Mouse (Mus musculus): Measurements from ENCODE around the gene Adcy6.

The Adcy6 gene

DNA sequence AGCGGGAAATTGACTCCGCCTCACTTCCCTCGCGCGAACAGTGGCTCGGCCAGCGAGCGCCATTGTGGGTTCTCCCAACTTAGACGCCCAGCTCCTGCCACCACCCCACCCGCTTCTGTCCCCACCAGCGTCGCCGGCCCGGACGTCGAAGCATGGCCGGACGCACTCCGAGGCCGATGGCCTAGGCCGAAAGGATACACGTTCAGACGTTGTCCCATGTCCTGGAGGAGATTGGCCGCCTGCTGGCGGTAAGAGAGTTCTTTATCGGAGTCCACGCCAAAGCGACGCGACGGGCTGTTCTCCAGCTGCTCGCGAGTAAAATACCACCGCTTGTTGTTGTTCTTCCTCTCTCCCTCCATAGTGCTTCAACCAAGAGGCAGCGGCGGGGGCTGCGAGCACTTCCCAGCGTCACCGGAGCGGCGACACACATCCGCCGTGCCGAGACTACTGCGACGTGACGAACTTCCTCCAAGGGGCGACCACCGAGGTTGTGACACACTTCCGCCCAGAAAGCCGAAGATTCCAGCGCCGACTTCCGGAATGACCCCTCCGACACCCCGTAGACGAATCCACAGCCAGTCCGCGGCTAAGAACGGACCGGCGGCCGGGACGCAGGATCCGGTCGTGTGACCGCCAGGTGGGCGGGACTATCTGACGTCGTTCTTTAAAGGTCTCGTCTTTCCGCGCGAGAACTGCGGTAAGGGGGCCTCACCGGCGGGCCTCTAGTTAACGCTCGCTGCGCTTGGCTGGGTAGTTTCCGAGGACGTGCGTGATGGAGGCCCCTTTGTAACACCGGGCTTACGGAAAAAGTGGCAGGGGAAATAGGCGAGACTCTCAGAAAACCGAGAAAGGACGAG lies 42.4 kb downstream of the Adcy6 start:
- peak; percentile 98 to 99 for DNase-seq (ENCODE audit: low spot score in 2 of 2)

DNA sequence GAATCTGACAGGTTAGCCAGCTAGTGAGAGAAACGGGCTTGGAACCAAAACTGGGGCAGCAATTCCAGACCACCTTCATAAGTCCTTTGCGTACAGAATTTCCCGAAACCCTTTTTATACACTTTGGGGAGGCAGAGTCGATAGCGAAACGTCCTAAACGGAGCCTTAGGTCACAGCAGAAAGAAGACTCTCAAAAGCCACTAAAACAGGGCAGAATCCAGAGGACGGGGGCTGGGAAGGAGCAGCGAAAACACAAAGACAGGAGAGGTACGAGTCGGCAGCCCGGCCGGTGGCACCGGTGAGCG lies 43.0 kb downstream of the Adcy6 start:
- no peak for DNase-seq (ENCODE audit: low spot score in 2 of 2)

DNA sequence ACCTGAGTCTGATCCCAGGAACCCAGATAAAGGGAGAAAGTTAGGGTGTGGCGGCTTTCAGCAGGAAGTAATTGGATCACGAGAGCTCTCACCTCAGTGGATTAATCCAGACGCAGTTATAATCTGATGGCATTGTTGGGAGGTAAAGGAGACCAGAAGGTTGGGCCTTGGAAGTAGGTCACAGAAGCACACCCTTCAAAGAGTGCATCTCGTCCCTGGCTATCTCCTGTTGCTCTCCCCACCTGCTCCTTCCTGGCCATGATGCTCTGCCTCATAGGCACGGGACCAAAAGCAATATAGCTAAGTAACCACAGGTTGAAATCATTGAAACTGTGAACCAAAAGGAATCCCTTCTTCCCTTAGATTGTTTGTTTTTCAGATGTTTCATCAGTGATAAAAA lies 52.7 kb downstream of the Adcy6 start:
- no peak for DNase-seq (ENCODE audit: low spot score in 2 of 2)

DNA sequence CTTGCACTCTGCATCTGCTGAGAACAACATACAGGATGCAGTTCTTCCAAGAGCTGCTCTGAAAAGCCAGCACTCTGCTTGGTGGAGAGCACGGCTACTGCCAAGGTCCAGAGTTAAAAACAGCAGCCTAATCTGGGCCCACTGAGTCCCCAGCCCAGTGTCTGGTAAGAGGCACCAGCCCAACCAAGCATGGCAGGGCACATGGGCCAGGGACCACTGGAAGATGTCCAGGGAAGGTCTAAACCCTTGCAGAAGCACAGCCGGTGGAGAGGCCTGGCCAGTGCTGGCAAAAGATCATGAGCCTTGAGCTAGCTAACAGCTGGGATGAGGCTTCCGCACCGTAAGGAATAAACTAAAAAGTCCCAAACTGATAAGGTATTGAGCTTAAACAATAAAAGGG lies 54.0 kb downstream of the Adcy6 start:
- no peak for DNase-seq (ENCODE audit: low spot score in 2 of 2)

DNA sequence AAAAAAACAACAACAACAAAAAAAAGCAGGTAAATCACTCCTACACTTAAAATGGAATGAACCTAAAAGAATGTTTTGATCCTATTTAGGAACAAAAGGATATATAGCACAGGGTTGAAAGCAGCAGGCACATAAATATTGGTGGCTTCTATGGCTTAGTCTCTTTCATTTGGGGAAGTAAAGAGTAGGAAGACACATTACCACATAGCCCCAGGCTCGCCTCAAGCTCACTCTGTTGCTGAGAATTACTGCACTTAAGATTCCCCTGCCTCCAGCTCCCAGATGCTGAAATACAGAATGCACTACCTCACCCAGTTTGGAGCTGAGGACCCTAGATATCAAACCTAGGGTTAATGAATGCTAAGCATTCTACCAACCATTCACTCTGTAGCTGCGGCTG lies 57.1 kb downstream of the Adcy6 start:
- DNase-seq (ENCODE audit: low spot score in 2 of 2), result no peak

DNA sequence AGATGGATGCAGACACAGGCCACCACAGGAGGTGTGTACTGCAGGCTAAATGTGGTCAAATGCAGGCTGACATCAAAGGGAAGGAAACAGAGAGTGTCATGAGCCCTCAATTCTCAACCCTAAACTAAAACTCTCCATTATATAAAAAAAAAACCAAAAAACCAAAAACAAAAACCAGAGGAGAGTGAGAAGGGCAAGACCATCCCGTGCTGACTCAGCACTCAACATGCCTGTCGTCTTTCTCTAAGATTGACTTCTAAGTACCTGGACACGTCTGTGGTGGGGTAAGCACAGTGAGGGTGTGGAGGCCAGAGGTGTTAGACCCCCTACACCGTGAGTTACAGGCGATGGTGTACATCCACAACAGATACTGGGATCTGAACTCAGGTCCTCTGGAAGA lies 63.0 kb downstream of the Adcy6 start:
- no peak for DNase-seq (ENCODE audit: low spot score in 2 of 2)

DNA sequence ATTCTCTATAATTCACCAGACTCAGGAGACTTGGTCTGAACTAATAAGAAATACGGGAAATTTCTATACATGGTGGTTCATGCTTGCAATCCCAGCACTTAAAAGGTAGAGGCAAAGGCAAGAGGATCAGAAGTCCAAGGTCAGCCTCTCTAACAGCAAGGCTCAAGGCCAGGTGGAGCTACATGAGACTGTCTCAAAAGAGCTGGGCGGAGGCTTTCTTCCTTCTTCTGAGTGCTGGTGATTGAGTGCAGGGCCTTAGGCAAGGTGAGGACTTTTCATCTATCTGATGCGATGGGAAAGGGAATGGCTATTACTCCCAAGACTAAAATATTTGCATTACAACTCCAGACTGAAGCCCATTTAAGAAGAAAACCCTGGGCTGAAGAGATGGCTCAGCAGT lies 64.7 kb downstream of the Adcy6 start:
- DNase-seq (ENCODE audit: low spot score in 2 of 2), result no peak

DNA sequence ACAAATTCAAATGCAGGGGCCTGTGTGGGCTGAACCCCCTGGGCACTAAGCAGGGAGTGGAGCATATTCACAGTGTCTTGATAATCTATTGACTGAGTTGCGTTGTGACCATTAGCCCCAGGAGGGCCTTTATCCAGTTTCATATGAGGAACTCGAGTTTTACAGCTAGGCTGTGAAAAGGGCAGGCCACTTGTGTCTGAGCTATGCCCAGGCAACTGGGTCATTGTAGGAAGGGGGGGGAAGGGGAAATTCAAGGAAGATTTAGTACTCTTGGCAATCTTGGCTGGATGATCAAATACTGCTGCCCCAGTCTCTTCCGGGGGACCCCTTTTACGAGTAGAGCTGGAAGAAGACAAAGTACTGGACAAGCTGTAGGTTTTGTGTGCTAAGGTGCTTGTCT lies 66.5 kb downstream of the Adcy6 start:
- no peak for DNase-seq (ENCODE audit: low spot score in 2 of 2)

DNA sequence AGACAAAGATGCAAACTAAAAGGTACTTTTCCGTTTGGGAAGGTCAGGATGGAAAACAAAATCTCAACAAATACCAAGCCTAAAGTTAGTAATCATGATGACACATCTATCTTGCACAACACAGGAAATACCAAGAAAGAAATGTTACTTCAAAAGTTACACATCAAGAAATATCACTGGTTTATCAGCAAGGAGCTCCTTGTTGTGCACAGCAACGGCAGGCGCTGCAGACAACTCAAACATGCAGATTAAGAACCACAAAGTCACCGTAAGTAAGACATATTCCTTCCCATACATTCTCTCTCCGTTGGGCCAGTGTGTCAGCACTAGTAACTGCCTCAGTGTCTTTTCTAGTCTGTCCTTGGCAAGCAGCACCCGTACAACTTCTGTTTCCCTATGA lies 68.8 kb downstream of the Adcy6 start:
- no peak for DNase-seq (ENCODE audit: low spot score in 2 of 2)
